Mouse (Mus musculus): ENCODE measurements at regions not wholly inside any gene's neighbourhood (a gene's known extent, or its start where the extent isn't known, plus 50 kb on each side); places are given as distances from the start of the nearest gene placed in this dataset.

- ATAC-seq (ENCODE audit: insufficient read depth, low FRiP score, low TSS enrichment) (no peak), DNase-seq (ENCODE audit: low spot score) (no peak)
- WGBS = 78% methylated on average over 5 of the region's 5 CpGs
- Histone ChIP-seq H3K36me3 (ENCODE audit: control insufficient read depth, insufficient read depth, low read length) (no peaks in the 10 kb centered on the region), H3K27ac (ENCODE audit: low read depth, low read length) (no peak overlapping the region), H3K9me3 (ENCODE audit: control insufficient read depth, low read length) (no peaks in the 10 kb centered on the region), H3K27me3 (ENCODE audit: control insufficient read depth, insufficient read depth, low read length) (no peaks in the 10 kb centered on the region), H3K4me2 (ENCODE audit: low read depth) (no peak overlapping the region), H3K4me1 (ENCODE audit: control insufficient read depth, insufficient read depth, low read length) (no peaks in the 10 kb centered on the region), H3K9ac (ENCODE audit: low read length) (no peak overlapping the region), H3K4me3 (ENCODE audit: low read depth, low read length) (no peak overlapping the region)
Measured at GRCm38 (mm10) chr7:138620080-138620684, 222.7 kb upstream of the Tcerg1l start.

DNA sequence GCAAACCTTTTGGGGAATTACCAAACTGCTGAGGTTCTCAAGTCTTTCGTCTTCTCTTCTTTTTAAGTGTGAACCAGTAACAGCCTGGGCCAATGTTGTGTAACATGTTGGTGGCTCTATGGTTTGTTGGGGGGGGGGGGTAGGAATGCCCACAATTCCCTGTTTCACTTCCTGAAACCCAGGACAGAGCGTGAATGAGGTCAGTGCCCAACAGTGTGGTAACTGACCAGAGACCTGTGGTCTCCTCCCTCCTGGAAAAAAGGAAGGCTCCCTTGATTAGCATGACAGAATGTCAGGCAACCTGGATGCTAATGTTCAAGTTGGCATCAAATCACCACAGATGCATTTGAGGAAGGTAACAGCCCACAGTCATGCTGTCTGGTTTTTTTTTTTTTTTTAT is 218.9 kb upstream of the Tcerg1l start:
- Histone ChIP-seq H3K4me1 (ENCODE audit: control insufficient read depth, insufficient read depth, low read length) (no peaks in the 10 kb centered on the region), H3K27me3 (ENCODE audit: control insufficient read depth, insufficient read depth, low read length) (no peaks in the 10 kb centered on the region), H3K4me3 (ENCODE audit: low read depth, low read length) (no peak overlapping the region), H3K9me3 (ENCODE audit: control insufficient read depth, low read length) (no peaks in the 10 kb centered on the region), H3K27ac (ENCODE audit: low read depth, low read length) (no peak overlapping the region), H3K36me3 (ENCODE audit: control insufficient read depth, insufficient read depth, low read length) (no peaks in the 10 kb centered on the region), H3K9ac (ENCODE audit: low read length) (no peak overlapping the region), H3K4me2 (ENCODE audit: low read depth) (no peak overlapping the region)
- DNase-seq (ENCODE audit: low spot score) (no peak), ATAC-seq (ENCODE audit: insufficient read depth, low FRiP score, low TSS enrichment) (no peak)
- 88% methylated on average over 2 of the region's 2 CpGs for WGBS

DNA sequence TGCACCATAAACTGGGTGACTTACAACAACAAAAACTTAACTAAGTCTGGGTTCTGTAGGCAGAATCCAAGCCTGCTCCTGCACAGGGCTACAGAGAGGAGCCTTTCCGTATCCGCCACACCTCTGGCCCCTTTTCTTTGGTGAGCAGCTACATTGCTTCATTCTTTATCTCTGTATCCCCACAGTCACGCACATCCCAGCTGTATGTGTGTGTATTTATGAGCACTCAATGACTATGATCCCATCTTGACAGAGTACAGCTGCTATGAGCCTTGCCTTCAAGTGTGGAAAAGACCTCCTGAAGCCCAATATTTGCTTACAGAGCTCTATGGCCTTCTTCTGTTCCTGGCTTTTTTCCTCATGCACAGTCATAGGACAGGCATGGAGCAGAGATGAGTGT is 212.1 kb upstream of the Tcerg1l start:
- Histone ChIP-seq H3K36me3 (ENCODE audit: control insufficient read depth, insufficient read depth, low read length) (no peaks in the 10 kb centered on the region), H3K27me3 (ENCODE audit: control insufficient read depth, insufficient read depth, low read length) (no peaks in the 10 kb centered on the region), H3K4me3 (ENCODE audit: low read depth, low read length) (no peak overlapping the region), H3K4me1 (ENCODE audit: control insufficient read depth, insufficient read depth, low read length) (0 out of 2 replicates have a peak, but pooled peaks cover 7% of the 10 kb centered on the region), H3K27ac (ENCODE audit: low read depth, low read length) (no peak overlapping the region), H3K9me3 (ENCODE audit: control insufficient read depth, low read length) (no peaks in the 10 kb centered on the region), H3K4me2 (ENCODE audit: low read depth) (no peak overlapping the region), H3K9ac (ENCODE audit: low read length) (no peak overlapping the region)
- 86% methylated on average over 3 of the region's 3 CpGs for WGBS
- DNase-seq (ENCODE audit: low spot score) (no peak), ATAC-seq (ENCODE audit: insufficient read depth, low FRiP score, low TSS enrichment) (no peak)

DNA sequence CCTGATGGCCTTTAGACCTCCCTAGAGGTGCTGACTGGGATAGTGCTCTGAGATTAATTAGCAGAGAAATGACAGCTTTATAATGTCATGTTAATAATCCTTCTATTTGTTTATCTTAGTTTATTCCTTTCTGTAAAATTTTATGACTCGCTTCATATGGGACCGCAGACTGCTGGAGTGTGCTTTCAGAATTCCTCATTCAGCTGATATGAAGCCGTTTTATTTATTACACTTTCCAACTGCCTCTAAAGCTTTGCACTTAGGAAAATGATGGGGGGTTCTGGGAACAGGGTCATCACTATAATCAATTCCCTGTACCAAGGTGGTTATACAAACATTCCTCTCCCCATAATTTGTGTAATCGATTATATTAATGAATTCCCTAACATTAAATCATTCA is 211.6 kb upstream of the Tcerg1l start:
- no peaks in the 10 kb centered on the region for H3K9me3 ChIP-seq (ENCODE audit: control insufficient read depth, low read length)
- H3K9ac ChIP-seq (ENCODE audit: low read length) = no peak overlapping the region
- DNase-seq (ENCODE audit: low spot score) = no peak
- no peaks in the 10 kb centered on the region for H3K36me3 ChIP-seq (ENCODE audit: control insufficient read depth, insufficient read depth, low read length)
- WGBS = 89% methylated on average over 4 of the region's 4 CpGs
- H3K4me2 ChIP-seq (ENCODE audit: low read depth) = no peak overlapping the region
- no peaks in the 10 kb centered on the region for H3K27me3 ChIP-seq (ENCODE audit: control insufficient read depth, insufficient read depth, low read length)
- H3K27ac ChIP-seq (ENCODE audit: low read depth, low read length) = no peak overlapping the region
- H3K4me1 ChIP-seq (ENCODE audit: control insufficient read depth, insufficient read depth, low read length) = 0 out of 2 replicates have a peak, but pooled peaks cover 7% of the 10 kb centered on the region
- no peak overlapping the region for H3K4me3 ChIP-seq (ENCODE audit: low read depth, low read length)
- ATAC-seq (ENCODE audit: insufficient read depth, low FRiP score, low TSS enrichment) = no peak

DNA sequence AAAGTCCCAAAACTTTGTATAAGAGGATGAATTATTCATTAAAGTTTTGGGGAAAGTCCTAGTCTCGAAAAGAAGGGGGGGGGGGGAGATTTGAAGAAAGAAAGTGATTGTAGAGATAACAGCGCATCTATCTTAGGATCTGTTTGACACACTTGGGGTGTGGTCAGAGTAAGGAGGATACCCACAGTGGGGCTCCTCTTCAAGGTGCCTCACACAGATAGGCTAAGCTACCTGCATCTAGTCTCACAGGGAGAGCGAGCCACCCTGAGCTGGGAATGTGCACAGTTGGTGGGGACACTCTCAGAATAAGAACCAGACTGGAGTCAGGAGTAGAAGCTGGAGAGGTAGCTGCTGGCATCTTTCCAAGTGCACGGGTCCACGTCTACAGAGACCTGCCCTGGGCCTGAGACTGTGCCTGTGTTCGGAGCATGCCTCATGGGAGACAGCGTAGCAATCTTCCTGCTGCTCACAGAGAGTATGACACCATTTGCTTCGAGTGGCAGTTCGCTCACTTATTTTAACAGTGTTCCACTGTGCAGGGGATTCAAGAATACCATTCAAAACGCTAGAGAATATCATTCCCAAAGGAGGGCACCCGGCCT is 208.9 kb upstream of the Tcerg1l start:
- ATAC-seq (ENCODE audit: insufficient read depth, low FRiP score, low TSS enrichment) = peak; percentile 58; the same call in 1 of the 2 replicates

DNA sequence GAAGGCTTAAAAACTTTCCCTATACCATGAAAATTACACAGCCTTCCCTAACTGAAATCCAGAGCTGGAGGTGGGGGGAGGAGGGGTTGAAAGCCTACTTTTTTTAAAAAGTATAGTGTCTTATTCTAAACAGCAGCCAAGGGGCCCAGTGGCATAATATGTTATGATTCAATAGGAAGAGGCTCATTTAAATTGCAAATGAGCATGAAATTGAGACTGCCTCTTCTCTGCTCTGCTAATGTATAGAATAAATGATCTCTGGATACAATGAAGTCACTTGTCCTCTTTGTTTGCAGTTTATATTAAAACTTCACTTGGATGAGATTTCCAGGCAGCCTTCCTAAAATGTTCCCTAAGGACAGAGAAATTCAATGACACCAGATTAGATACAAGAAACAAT is 208.4 kb upstream of the Tcerg1l start:
- Histone ChIP-seq H3K9me3 (ENCODE audit: control insufficient read depth, low read length) (no peaks in the 10 kb centered on the region), H3K4me2 (ENCODE audit: low read depth) (no peak overlapping the region), H3K9ac (ENCODE audit: low read length) (no peak overlapping the region), H3K36me3 (ENCODE audit: control insufficient read depth, insufficient read depth, low read length) (no peaks in the 10 kb centered on the region), H3K4me1 (ENCODE audit: control insufficient read depth, insufficient read depth, low read length) (0 out of 2 replicates have a peak, but pooled peaks cover 7% of the 10 kb centered on the region), H3K27ac (ENCODE audit: low read depth, low read length) (no peak overlapping the region), H3K27me3 (ENCODE audit: control insufficient read depth, insufficient read depth, low read length) (no peaks in the 10 kb centered on the region), H3K4me3 (ENCODE audit: low read depth, low read length) (no peak overlapping the region)
- ATAC-seq (ENCODE audit: insufficient read depth, low FRiP score, low TSS enrichment) (no peak; the same call in 1 of the 2 replicates), DNase-seq (ENCODE audit: low spot score) (no peak)

More for the DNA sequence above, 208.9 kb upstream of the Tcerg1l start:
- Histone ChIP-seq H3K9me3 (ENCODE audit: control insufficient read depth, low read length) (no peaks in the 10 kb centered on the region), H3K36me3 (ENCODE audit: control insufficient read depth, insufficient read depth, low read length) (no peaks in the 10 kb centered on the region), H3K27me3 (ENCODE audit: control insufficient read depth, insufficient read depth, low read length) (no peaks in the 10 kb centered on the region), H3K4me2 (ENCODE audit: low read depth) (no peak overlapping the region), H3K4me1 (ENCODE audit: control insufficient read depth, insufficient read depth, low read length) (0 out of 2 replicates have a peak, but pooled peaks cover 7% of the 10 kb centered on the region), H3K4me3 (ENCODE audit: low read depth, low read length) (no peak overlapping the region), H3K9ac (ENCODE audit: low read length) (no peak overlapping the region), H3K27ac (ENCODE audit: low read depth, low read length) (no peak overlapping the region)
- 74% methylated on average over 11 of the region's 11 CpGs for WGBS
- peak; percentile 26 for DNase-seq (ENCODE audit: low spot score)

GRCm38 (mm10) chr7:138601749-138602148 is 204.2 kb upstream of the Tcerg1l start:
- no peak overlapping the region for H3K27ac ChIP-seq (ENCODE audit: low read depth, low read length)
- ATAC-seq (ENCODE audit: insufficient read depth, low FRiP score, low TSS enrichment) = no peak
- 0 out of 2 replicates have a peak, but pooled peaks cover 5% of the 10 kb centered on the region for H3K4me1 ChIP-seq (ENCODE audit: control insufficient read depth, insufficient read depth, low read length)
- H3K9ac ChIP-seq (ENCODE audit: low read length) = no peak overlapping the region
- no peak overlapping the region for H3K4me2 ChIP-seq (ENCODE audit: low read depth)
- WGBS = 61% methylated on average over 4 of the region's 4 CpGs
- no peaks in the 10 kb centered on the region for H3K27me3 ChIP-seq (ENCODE audit: control insufficient read depth, insufficient read depth, low read length)
- H3K36me3 ChIP-seq (ENCODE audit: control insufficient read depth, insufficient read depth, low read length) = no peaks in the 10 kb centered on the region
- no peaks in the 10 kb centered on the region for H3K9me3 ChIP-seq (ENCODE audit: control insufficient read depth, low read length)
- no peak for DNase-seq (ENCODE audit: low spot score)
- no peak overlapping the region for H3K4me3 ChIP-seq (ENCODE audit: low read depth, low read length)

DNA sequence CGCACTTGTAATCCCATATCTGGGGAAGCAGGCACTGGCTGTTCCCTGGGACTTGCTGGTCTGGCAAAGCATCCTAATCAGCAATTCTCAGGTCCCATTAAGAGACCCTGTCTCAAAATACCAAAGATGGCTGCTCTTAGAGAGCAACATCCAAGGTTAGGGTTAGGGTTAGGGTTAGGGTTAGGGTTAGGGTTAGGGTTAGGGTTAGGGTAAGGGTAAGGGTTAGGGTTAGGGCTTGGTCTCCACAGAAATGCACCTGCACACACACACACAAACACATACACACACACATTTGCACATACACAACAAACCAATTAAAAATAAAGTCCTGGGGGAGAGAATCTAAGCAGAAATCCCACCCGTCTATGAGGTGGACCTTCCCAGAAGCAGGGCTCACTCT is 195.8 kb upstream of the Tcerg1l start:
- no peaks in the 10 kb centered on the region for H3K4me1 ChIP-seq (ENCODE audit: control insufficient read depth, insufficient read depth, low read length)
- WGBS = 93% methylated on average over 2 of the region's 2 CpGs
- H3K9ac ChIP-seq (ENCODE audit: low read length) = no peak overlapping the region
- no peaks in the 10 kb centered on the region for H3K27me3 ChIP-seq (ENCODE audit: control insufficient read depth, insufficient read depth, low read length)
- ATAC-seq (ENCODE audit: insufficient read depth, low FRiP score, low TSS enrichment) (no peak), DNase-seq (ENCODE audit: low spot score) (no peak)
- no peak overlapping the region for H3K4me2 ChIP-seq (ENCODE audit: low read depth)
- no peaks in the 10 kb centered on the region for H3K36me3 ChIP-seq (ENCODE audit: control insufficient read depth, insufficient read depth, low read length)
- H3K27ac ChIP-seq (ENCODE audit: low read depth, low read length) = no peak overlapping the region
- no peak overlapping the region for H3K4me3 ChIP-seq (ENCODE audit: low read depth, low read length)
- no peaks in the 10 kb centered on the region for H3K9me3 ChIP-seq (ENCODE audit: control insufficient read depth, low read length)

DNA sequence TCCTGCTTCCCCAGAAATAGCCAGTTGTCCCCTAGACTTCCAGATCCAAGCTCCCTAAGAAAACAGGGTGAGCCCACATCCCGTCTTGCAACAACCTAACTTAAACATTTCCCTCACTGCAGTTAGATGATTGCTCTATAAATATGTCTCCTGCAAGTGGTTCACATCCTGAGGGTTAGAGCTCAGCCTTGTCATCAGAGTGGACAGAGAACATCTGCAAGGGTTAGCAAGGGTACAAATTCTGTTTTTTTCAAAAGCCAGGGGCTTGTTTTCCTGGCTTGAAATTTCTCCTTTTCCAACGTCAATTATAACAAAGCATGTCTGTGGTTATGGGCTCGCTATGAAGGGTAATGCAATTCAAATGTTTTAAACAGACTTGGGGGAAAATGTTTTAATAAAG is 169.8 kb upstream of the Tcerg1l start:
- H3K4me1 ChIP-seq (ENCODE audit: control insufficient read depth, insufficient read depth, low read length) = no peaks in the 10 kb centered on the region
- no peaks in the 10 kb centered on the region for H3K36me3 ChIP-seq (ENCODE audit: control insufficient read depth, insufficient read depth, low read length)
- H3K9me3 ChIP-seq (ENCODE audit: control insufficient read depth, low read length) = no peaks in the 10 kb centered on the region
- no peak overlapping the region for H3K27ac ChIP-seq (ENCODE audit: low read depth, low read length)
- DNase-seq (ENCODE audit: low spot score) (no peak), ATAC-seq (ENCODE audit: insufficient read depth, low FRiP score, low TSS enrichment) (no peak)
- WGBS = 75% methylated on average over 3 of the region's 3 CpGs
- H3K9ac ChIP-seq (ENCODE audit: low read length) = no peak overlapping the region
- H3K4me2 ChIP-seq (ENCODE audit: low read depth) = no peak overlapping the region
- H3K27me3 ChIP-seq (ENCODE audit: control insufficient read depth, insufficient read depth, low read length) = no peaks in the 10 kb centered on the region
- no peak overlapping the region for H3K4me3 ChIP-seq (ENCODE audit: low read depth, low read length)

All from neural tube, embryonic 11.5 days (tissue).